In the genomic region with DNA sequence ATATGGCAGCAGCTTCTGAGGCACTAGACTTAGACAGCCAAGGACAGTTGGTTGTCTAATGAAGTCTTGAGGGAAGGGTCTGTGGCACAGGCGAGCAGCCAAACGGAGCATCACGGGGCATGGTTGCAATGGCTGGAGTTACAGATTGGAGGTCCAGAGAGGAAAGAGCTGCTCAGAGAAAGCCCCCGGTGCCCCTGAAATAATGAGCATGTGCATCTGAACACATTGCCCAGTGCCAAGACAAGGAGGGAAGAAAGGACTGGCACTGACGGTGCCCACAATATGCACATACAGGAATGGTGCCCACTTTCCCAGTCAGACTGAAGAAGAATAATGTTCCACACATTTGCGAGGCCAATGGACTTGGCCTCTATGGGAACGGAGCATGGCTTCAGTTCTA, we compare ENCODE assay signal across 21 mouse cellular contexts.
DNase-seq lines count a peak whose midpoint lies in the region; ATAC-seq and TF ChIP-seq lines count a peak whose summit lies in the region.
"Had no signal": no experiment of that assay in that cellular context is flagged by ENCODE, and none has a peak within 500 bp of the region (broad histone marks: within the 10 kb centered on the region; RNA-seq: fewer than 3 reads in every experiment).

No protein-coding gene starts in this region.

- H3K4me3 ChIP-seq in hindbrain, postnatal 0 days (ENCODE audit: low read length), result no peak overlapping the region
- H3K4me3 ChIP-seq in hindbrain, embryonic 10.5 days, result no peak overlapping the region
- H3K4me3 ChIP-seq in testis, adult 2 months (ENCODE audit: control insufficient read depth, low read depth, low read length), result peak overlapping the region; percentile 59
- H3K4me3 ChIP-seq: heart, embryonic 12.5 days; myocyte had no signal

- TF ChIP-seq CTCF in hindbrain, postnatal 0 days (IDR thresholded peaks at IDR 0.05; ENCODE audit: low read depth), result no peak
- TF ChIP-seq CTCF in testis, adult 2 months (IDR thresholded peaks at IDR 0.05; ENCODE audit: control insufficient read depth, insufficient read depth, insufficient replicate concordance, low read depth, low read length), result no peak

- no peak overlapping the region for H3K9ac ChIP-seq in hindbrain, postnatal 0 days (replicated peaks; ENCODE audit: low read length)
- H3K9ac ChIP-seq: heart, embryonic 12.5 days; liver, embryonic 14.5 days; lung, embryonic 14.5 days had no signal

- no peaks in the 10 kb centered on the region for H3K9me3 ChIP-seq in hindbrain, postnatal 0 days (ENCODE audit: low read length)
- H3K9me3 ChIP-seq in hindbrain, embryonic 10.5 days, result no peaks in the 10 kb centered on the region
- H3K9me3 ChIP-seq: heart, embryonic 12.5 days had no signal

- H3K36me3 ChIP-seq in hindbrain, postnatal 0 days (ENCODE audit: insufficient read depth, low read length), result no peaks in the 10 kb centered on the region
- no peaks in the 10 kb centered on the region for H3K36me3 ChIP-seq in hindbrain, embryonic 10.5 days
- H3K36me3 ChIP-seq in testis, adult 2 months (ENCODE audit: control insufficient read depth, insufficient read depth, low read length), result no peaks in the 10 kb centered on the region
- H3K36me3 ChIP-seq: heart, embryonic 12.5 days had no signal

- H3K27ac ChIP-seq in hindbrain, postnatal 0 days, result peak overlapping the region; percentile 2; the same call in 1 of the 2 replicates
- no peak overlapping the region for H3K27ac ChIP-seq in hindbrain, embryonic 10.5 days
- no peak overlapping the region for H3K27ac ChIP-seq in testis, adult 2 months (ENCODE audit: control insufficient read depth, insufficient read depth, low read depth, low read length)
- H3K27ac ChIP-seq: liver, embryonic 14.5 days had no signal

- 44% methylated on average over 7 of the region's 7 CpGs for WGBS in hindbrain, postnatal 0 days
- 93% methylated on average over 7 of the region's 7 CpGs for WGBS in hindbrain, embryonic 10.5 days

- peaks cover 19% of the 10 kb centered on the region for H3K4me1 ChIP-seq in hindbrain, postnatal 0 days (ENCODE audit: insufficient read depth, low read length)
- H3K4me1 ChIP-seq in hindbrain, embryonic 10.5 days (replicated peaks), result peaks cover 38% of the 10 kb centered on the region
- H3K4me1 ChIP-seq in testis, adult 2 months (ENCODE audit: control insufficient read depth, insufficient read depth, low read length), result no peaks in the 10 kb centered on the region

- TF ChIP-seq POLR2A in testis, adult 2 months (IDR thresholded peaks at IDR 0.05; ENCODE audit: control insufficient read depth, low read depth, low read length), result no peak

- peak; percentile 82 to 92 for DNase-seq in cerebellum, postnatal 10 days
- no peak for DNase-seq in cerebellum, adult 8-10 months
- peak; percentile 51 for DNase-seq in hindbrain, postnatal 0 days (ENCODE audit: low spot score)
- no peak for DNase-seq in hindbrain, embryonic 10.5 days (ENCODE audit: low spot score)
- no peak for DNase-seq in testis, postnatal 10 days (ENCODE audit: low spot score)
- DNase-seq in spleen, adult 12 weeks (ENCODE audit: low spot score), result no peak
- DNase-seq: adrenal gland, postnatal 10 days; cerebellum, adult 9-11 months; gastrocnemius, postnatal 25 days; heart, adult 18-20 months; heart, postnatal 10 days; kidney, postnatal 25 days; lung, embryonic 14.5 days; midbrain, embryonic 14.5 days; spleen, adult 18-20 months; thymus, postnatal 25 days had no signal

- no peak for ATAC-seq in hindbrain, postnatal 0 days
- ATAC-seq: intestine, postnatal 0 days had no signal

- H3K4me2 ChIP-seq in hindbrain, postnatal 0 days (ENCODE audit: low read depth, low read length), result no peak overlapping the region
- H3K4me2 ChIP-seq: heart, embryonic 12.5 days; lung, embryonic 14.5 days had no signal

- H3K27me3 ChIP-seq in hindbrain, postnatal 0 days (ENCODE audit: insufficient read depth, low read length), result no peaks in the 10 kb centered on the region
- H3K27me3 ChIP-seq in hindbrain, embryonic 10.5 days (ENCODE audit: insufficient read depth, poor library complexity, severe bottlenecking), result peaks cover 5% of the 10 kb centered on the region
- H3K27me3 ChIP-seq in testis, adult 2 months (ENCODE audit: control insufficient read depth, insufficient read depth, low read length), result no peaks in the 10 kb centered on the region

Comparison
In these comparisons a context has a peak if more than half of its experiments do, and no peak if none do; other contexts are left out.
1. DNase-seq: peak in cerebellum, postnatal 10 days (2 of 2) and hindbrain, postnatal 0 days (single experiment); none in cerebellum, adult 8-10 months (single experiment), hindbrain, embryonic 10.5 days (single experiment), testis, postnatal 10 days (single experiment) and spleen, adult 12 weeks (single experiment).